Mouse (Mus musculus) ES-Bruce4 (cell line): ENCODE data around the gene Vmn1r223. TPM values are rescaled to one million over a fixed set of nuclear protein-coding genes. Genes with fewer than 3 reads are reported as not detected.

Experiments
- H3K27ac ChIP-seq: 2 replicates; pipeline ENCODE4 v1.5.1; 2012; ENCODE audit warnings: low read length, inconsistent platforms; ENCODE audit not compliant: insufficient read depth
- H3K27me3 ChIP-seq: 2 replicates; pipeline ENCODE4 v1.6.1; 2012; ENCODE audit warnings: mild to moderate bottlenecking, low read length, inconsistent platforms; ENCODE audit not compliant: control insufficient read depth, poor library complexity, insufficient read depth, severe bottlenecking
- H3K36me3 ChIP-seq: 2 replicates; pipeline ENCODE4 v1.6.1; 2012; ENCODE audit warnings: inconsistent platforms, mild to moderate bottlenecking, low read length, moderate library complexity; ENCODE audit not compliant: control insufficient read depth, poor library complexity, insufficient read depth, severe bottlenecking
- H3K4me1 ChIP-seq: one replicate; pipeline ENCODE4 v1.8.1; 2011; ENCODE audit warnings: low read length; ENCODE audit not compliant: control insufficient read depth, insufficient read depth
- H3K4me3 ChIP-seq: 2 replicates; pipeline ENCODE4 v1.5.1; 2011; ENCODE audit warnings: low read depth, mild to moderate bottlenecking, low read length
- H3K9ac ChIP-seq: 2 replicates; pipeline ENCODE4 v1.6.1; 2012; ENCODE audit warnings: low read depth, mild to moderate bottlenecking, inconsistent platforms; ENCODE audit not compliant: poor library complexity, severe bottlenecking
- H3K9me3 ChIP-seq: replicated peaks from 2 replicates; pipeline ENCODE4 v1.6.1; 2012; ENCODE audit warnings: mild to moderate bottlenecking, low read length, inconsistent platforms; ENCODE audit not compliant: control insufficient read depth, poor library complexity, insufficient read depth, severe bottlenecking
- CTCF ChIP-seq: IDR thresholded peaks from one replicate; pipeline ENCODE4 v1.8.1; 2011; ENCODE audit warnings: low read depth, low read length
- EP300 ChIP-seq: IDR thresholded peaks from 2 replicates; pipeline ENCODE4 v1.6.1; 2011; ENCODE audit warnings: low read depth, low read length; ENCODE audit not compliant: insufficient read depth
- POLR2A ChIP-seq: IDR thresholded peaks from one replicate; pipeline ENCODE4 v1.8.1; 2011; ENCODE audit warnings: low read length; ENCODE audit not compliant: insufficient read depth
- polyA plus RNA-seq: library from polyadenylated mRNA; stranded (reverse); fragments of >200 nt; gene quantifications from 2 replicates; pipeline ENCODE4 v1.2.4, GENCODE M21; 2011; ENCODE audit warnings: low read depth; ENCODE audit not compliant: missing spikeins, insufficient read depth, insufficient read length

Vmn1r223 gene
- polyA plus RNA-seq, 1 experiment = not detected

GRCm38 (mm10) chr13:23285921-23286720 lies 39.2 kb downstream of the Vmn1r223 start:
- TF ChIP-seq CTCF (no peak), POLR2A (no peak), EP300 (no peak)
- no peaks in the 10 kb centered on the region for H3K4me1 ChIP-seq
- peaks cover 8% of the 10 kb centered on the region for H3K9me3 ChIP-seq
- H3K9ac ChIP-seq = peak overlapping the region; percentile 50
- peak overlapping the region; percentile 98 for H3K4me3 ChIP-seq
- no peaks in the 10 kb centered on the region for H3K36me3 ChIP-seq
- no peaks in the 10 kb centered on the region for H3K27me3 ChIP-seq
- no peak overlapping the region for H3K27ac ChIP-seq

GRCm38 (mm10) chr13:23286721-23287362 lies 39.9 kb downstream of the Vmn1r223 start:
- Histone ChIP-seq H3K4me1 (no peaks in the 10 kb centered on the region), H3K27me3 (no peaks in the 10 kb centered on the region), H3K36me3 (no peaks in the 10 kb centered on the region), H3K9ac (peak overlapping the region; percentile 50; the same call in 1 of the 2 replicates), H3K9me3 (peaks cover 1% of the 10 kb centered on the region), H3K27ac (no peak overlapping the region), H3K4me3 (peak overlapping the region; percentile 98)
- no peak for TF ChIP-seq EP300
- no peak for TF ChIP-seq POLR2A

GRCm38 (mm10) chr13:23297737-23298136 lies 50.8 kb downstream of the Vmn1r223 start:
- no peak overlapping the region for H3K4me3 ChIP-seq
- H3K36me3 ChIP-seq = no peaks in the 10 kb centered on the region
- H3K9me3 ChIP-seq = no peaks in the 10 kb centered on the region
- H3K27me3 ChIP-seq = no peaks in the 10 kb centered on the region
- TF ChIP-seq CTCF (no peak), EP300 (no peak), POLR2A (no peak)
- H3K9ac ChIP-seq = peak overlapping the region; percentile 81; the same call in 1 of the 2 replicates
- no peaks in the 10 kb centered on the region for H3K4me1 ChIP-seq
- H3K27ac ChIP-seq = no peak overlapping the region

GRCm38 (mm10) chr13:23298445-23299232 lies 51.7 kb downstream of the Vmn1r223 start:
- Histone ChIP-seq H3K9ac (peak overlapping the region; percentile 81), H3K4me1 (no peaks in the 10 kb centered on the region), H3K27ac (0 out of 2 replicates have a peak overlapping the region, but pooled peaks have one; percentile 49), H3K9me3 (no peaks in the 10 kb centered on the region), H3K4me3 (peak overlapping the region; percentile 93), H3K36me3 (no peaks in the 10 kb centered on the region), H3K27me3 (no peaks in the 10 kb centered on the region)
- TF ChIP-seq POLR2A (no peak), EP300 (no peak), CTCF (no peak)

- Histone ChIP-seq H3K4me3 (peak overlapping the region; percentile 93), H3K27ac (peak overlapping the region; percentile 4; the same call in 1 of the 2 replicates), H3K36me3 (no peaks in the 10 kb centered on the region), H3K27me3 (no peaks in the 10 kb centered on the region), H3K9ac (peak overlapping the region; percentile 81), H3K4me1 (no peaks in the 10 kb centered on the region), H3K9me3 (no peaks in the 10 kb centered on the region)
- TF ChIP-seq CTCF (no peak), POLR2A (no peak), EP300 (no peak)
Measured at GRCm38 (mm10) chr13:23299276-23299998, 52.5 kb downstream of the Vmn1r223 start.
